12 mouse cellular contexts compared by ENCODE assay signal in genomic region chr13:73008856-73009546, GRCm38 (mm10).
DNase-seq lines count a peak whose midpoint lies in the region; ATAC-seq lines count a peak whose summit lies in the region.
"Had no signal": no experiment of that assay in that cellular context is flagged by ENCODE, and none has a peak within 500 bp of the region (broad histone marks: within the 10 kb centered on the region; RNA-seq: fewer than 3 reads in every experiment).

No protein-coding gene starts in this region.

- H3K4me3 ChIP-seq in neural tube, embryonic 11.5 days (ENCODE audit: low read depth, low read length), result no peak overlapping the region
- H3K4me3 ChIP-seq in stomach, embryonic 15.5 days (replicated peaks), result no peak overlapping the region
- H3K4me3 ChIP-seq: left cerebral cortex, adult 2 months had no signal

- intact Hi-C loops in heart, postnatal 14 days (cut with DNase I), result no loop called here

- no peaks in the 10 kb centered on the region for H3K36me3 ChIP-seq in neural tube, embryonic 11.5 days (ENCODE audit: control insufficient read depth, insufficient read depth, low read length)
- no peaks in the 10 kb centered on the region for H3K36me3 ChIP-seq in stomach, embryonic 15.5 days

- peak; percentile 27; the same call in 1 of the 2 replicates for ATAC-seq in neural tube, embryonic 11.5 days (ENCODE audit: insufficient read depth, low FRiP score, low TSS enrichment)
- ATAC-seq in stomach, embryonic 15.5 days (ENCODE audit: insufficient read depth, low FRiP score, low read depth), result peak; percentile 2; the same call in 1 of the 2 replicates
- ATAC-seq: CD4-positive, CD25-positive, alpha-beta regulatory T cell, adult 4 months had no signal

- no peak overlapping the region for H3K9ac ChIP-seq in neural tube, embryonic 11.5 days (ENCODE audit: low read length)
- H3K9ac ChIP-seq in stomach, embryonic 15.5 days, result no peak overlapping the region

- H3K4me1 ChIP-seq in neural tube, embryonic 11.5 days (ENCODE audit: control insufficient read depth, insufficient read depth, low read length), result no peaks in the 10 kb centered on the region
- H3K4me1 ChIP-seq in stomach, embryonic 15.5 days, result no peaks in the 10 kb centered on the region

- H3K27ac ChIP-seq in neural tube, embryonic 11.5 days (ENCODE audit: low read depth, low read length), result no peak overlapping the region
- H3K27ac ChIP-seq in stomach, embryonic 15.5 days, result no peak overlapping the region
- H3K27ac ChIP-seq: left cerebral cortex, adult 2 months had no signal

- no peak overlapping the region for H3K4me2 ChIP-seq in neural tube, embryonic 11.5 days (ENCODE audit: low read depth)
- H3K4me2 ChIP-seq in stomach, embryonic 15.5 days, result peak overlapping the region; percentile 36

- whole genome bisulfite sequencing in neural tube, embryonic 11.5 days, result 59% methylated on average over 22 of the region's 22 CpGs
- 42% methylated on average over 22 of the region's 22 CpGs for WGBS in stomach, embryonic 15.5 days

- H3K9me3 ChIP-seq in neural tube, embryonic 11.5 days (ENCODE audit: control insufficient read depth, low read length), result no peaks in the 10 kb centered on the region
- no peaks in the 10 kb centered on the region for H3K9me3 ChIP-seq in stomach, embryonic 15.5 days

- DNase-seq in heart, adult 11 months, result peak; percentile 62
- no peak for DNase-seq in heart, postnatal 14 days
- peak; percentile 31 for DNase-seq in neural tube, embryonic 11.5 days (ENCODE audit: low spot score)
- no peak for DNase-seq in neural tube, embryonic 10.5 days (ENCODE audit: extremely low spot score, low spot score)
- peak; percentile 28 for DNase-seq in mesoderm, embryonic 11.5 days (ENCODE audit: low read depth, low spot score)
- DNase-seq in MN1 (ENCODE audit: low spot score), result no peak
- no peak for DNase-seq in layer of hippocampus, postnatal 14 days (ENCODE audit: low spot score in 2 of 2)
- DNase-seq: cerebellum, postnatal 25 days; lung, adult 2 months had no signal

- H3K27me3 ChIP-seq in neural tube, embryonic 11.5 days (ENCODE audit: control insufficient read depth, insufficient read depth, low read length), result no peaks in the 10 kb centered on the region
- no peaks in the 10 kb centered on the region for H3K27me3 ChIP-seq in stomach, embryonic 15.5 days (replicated peaks)

Comparison
In these comparisons a context has a peak if more than half of its experiments do, and no peak if none do; other contexts are left out.
1. DNase-seq: peak in heart, adult 11 months (single experiment), neural tube, embryonic 11.5 days (single experiment) and mesoderm, embryonic 11.5 days (single experiment); none in heart, postnatal 14 days (0 of 2), neural tube, embryonic 10.5 days (single experiment), MN1 (single experiment) and layer of hippocampus, postnatal 14 days (0 of 2).